Mouse (Mus musculus): ENCODE data around the gene Man2a1. TPM values are rescaled to one million over a fixed set of nuclear protein-coding genes. Genes with fewer than 3 reads are reported as not detected.

The Man2a1 gene
- polyA plus RNA-seq, 1 experiment from 2014 or later = 10.5 TPM

DNA sequence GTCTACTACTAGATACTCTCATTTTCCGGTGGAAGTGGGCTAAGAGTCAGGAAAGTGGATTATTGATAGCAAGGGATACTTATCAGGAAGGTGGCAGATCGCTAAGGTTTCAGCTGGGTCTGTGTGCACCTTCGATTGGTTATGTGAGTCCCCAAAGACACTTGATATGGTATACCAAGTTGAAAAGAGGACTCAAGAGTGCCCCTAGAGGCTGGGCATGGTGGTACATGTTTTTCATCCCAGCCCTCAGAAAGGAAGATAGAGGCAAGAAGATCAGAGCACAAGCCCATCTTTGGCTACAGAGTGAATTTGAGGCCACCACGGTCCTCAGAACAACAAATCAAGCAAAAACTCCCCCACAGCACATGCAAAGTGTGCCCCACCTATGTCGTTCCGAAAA lies 25.3 kb upstream of the Man2a1 start:
- Histone ChIP-seq H3K4me1 (ENCODE audit: control insufficient read depth, insufficient read depth, low read length) (0 out of 2 replicates have a peak, but pooled peaks cover 6% of the 10 kb centered on the region), H3K4me2 (ENCODE audit: low read depth, low read length) (no peak overlapping the region), H3K9ac (ENCODE audit: low read depth, low read length) (no peak overlapping the region), H3K27me3 (replicated peaks; ENCODE audit: control insufficient read depth, insufficient read depth, low read length) (no peaks in the 10 kb centered on the region), H3K9me3 (ENCODE audit: control insufficient read depth, low read length) (no peaks in the 10 kb centered on the region; the same call in 1 of the 2 replicates), H3K4me3 (ENCODE audit: low read depth, low read length) (no peak overlapping the region), H3K36me3 (ENCODE audit: control insufficient read depth, insufficient read depth, low read length) (no peaks in the 10 kb centered on the region), H3K27ac (replicated peaks; ENCODE audit: low read depth, low read length) (no peak overlapping the region)
- 67% methylated on average over 6 of the region's 6 CpGs for WGBS
- DNase-seq (ENCODE audit: low spot score) (no peak), ATAC-seq (ENCODE audit: low read depth) (no peak)

DNA sequence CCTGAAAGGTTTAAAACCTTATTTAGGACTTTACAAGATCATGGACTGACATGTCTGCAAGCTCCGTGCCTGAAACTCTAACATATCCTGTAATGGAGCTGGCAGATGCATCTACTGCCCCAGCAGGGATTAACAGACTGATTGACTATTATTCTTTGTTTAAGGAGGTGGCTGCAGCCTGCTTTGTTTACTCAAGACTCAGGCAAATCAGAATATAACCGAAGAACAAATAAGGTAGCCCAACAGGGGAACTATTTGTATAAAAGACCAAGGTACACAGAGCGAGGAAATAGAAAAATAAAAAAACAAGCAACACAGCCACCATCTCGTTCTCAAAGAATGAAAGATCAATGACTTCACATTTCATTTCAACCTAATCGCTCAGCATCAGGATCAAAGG lies 23.1 kb upstream of the Man2a1 start:
- Histone ChIP-seq H3K4me1 (ENCODE audit: control insufficient read depth, insufficient read depth, low read length) (0 out of 2 replicates have a peak, but pooled peaks cover 6% of the 10 kb centered on the region), H3K9ac (ENCODE audit: low read depth, low read length) (no peak overlapping the region), H3K4me2 (ENCODE audit: low read depth, low read length) (no peak overlapping the region), H3K36me3 (ENCODE audit: control insufficient read depth, insufficient read depth, low read length) (no peaks in the 10 kb centered on the region), H3K27ac (replicated peaks; ENCODE audit: low read depth, low read length) (no peak overlapping the region), H3K9me3 (ENCODE audit: control insufficient read depth, low read length) (no peaks in the 10 kb centered on the region), H3K27me3 (replicated peaks; ENCODE audit: control insufficient read depth, insufficient read depth, low read length) (no peaks in the 10 kb centered on the region), H3K4me3 (ENCODE audit: low read depth, low read length) (no peak overlapping the region)
- DNase-seq (ENCODE audit: low spot score) (no peak), ATAC-seq (ENCODE audit: low read depth) (no peak)
- 47% methylated on average over 5 of the region's 5 CpGs for WGBS

DNA sequence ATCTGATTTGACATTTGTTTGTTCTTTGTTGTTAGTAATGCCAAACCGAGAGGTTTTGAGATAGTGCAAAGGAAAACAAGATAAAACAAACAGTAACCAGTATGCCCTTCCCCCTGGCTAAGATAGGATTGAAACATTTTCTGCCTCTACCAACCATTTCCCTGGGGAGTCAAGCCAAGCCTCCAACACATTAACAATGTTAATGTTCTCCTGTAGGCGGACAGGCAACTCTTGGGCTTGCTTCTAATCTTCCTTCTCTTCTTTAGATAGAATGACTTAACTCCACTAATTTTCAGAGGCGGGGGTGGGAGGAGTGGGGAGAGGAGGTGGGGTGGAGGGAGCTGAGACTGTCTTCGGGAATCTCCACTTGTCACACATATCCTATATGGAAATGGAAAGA lies 22.2 kb upstream of the Man2a1 start:
- WGBS = 21% methylated on average over 4 of the region's 4 CpGs
- H3K36me3 ChIP-seq (ENCODE audit: control insufficient read depth, insufficient read depth, low read length) = no peaks in the 10 kb centered on the region
- H3K27ac ChIP-seq (replicated peaks; ENCODE audit: low read depth, low read length) = no peak overlapping the region
- 0 out of 2 replicates have a peak, but pooled peaks cover 6% of the 10 kb centered on the region for H3K4me1 ChIP-seq (ENCODE audit: control insufficient read depth, insufficient read depth, low read length)
- H3K9ac ChIP-seq (ENCODE audit: low read depth, low read length) = no peak overlapping the region
- no peak for ATAC-seq (ENCODE audit: low read depth)
- no peaks in the 10 kb centered on the region for H3K27me3 ChIP-seq (replicated peaks; ENCODE audit: control insufficient read depth, insufficient read depth, low read length)
- peak; percentile 35 for DNase-seq (ENCODE audit: low spot score)
- H3K9me3 ChIP-seq (ENCODE audit: control insufficient read depth, low read length) = no peaks in the 10 kb centered on the region
- no peak overlapping the region for H3K4me3 ChIP-seq (ENCODE audit: low read depth, low read length)
- H3K4me2 ChIP-seq (ENCODE audit: low read depth, low read length) = no peak overlapping the region

DNA sequence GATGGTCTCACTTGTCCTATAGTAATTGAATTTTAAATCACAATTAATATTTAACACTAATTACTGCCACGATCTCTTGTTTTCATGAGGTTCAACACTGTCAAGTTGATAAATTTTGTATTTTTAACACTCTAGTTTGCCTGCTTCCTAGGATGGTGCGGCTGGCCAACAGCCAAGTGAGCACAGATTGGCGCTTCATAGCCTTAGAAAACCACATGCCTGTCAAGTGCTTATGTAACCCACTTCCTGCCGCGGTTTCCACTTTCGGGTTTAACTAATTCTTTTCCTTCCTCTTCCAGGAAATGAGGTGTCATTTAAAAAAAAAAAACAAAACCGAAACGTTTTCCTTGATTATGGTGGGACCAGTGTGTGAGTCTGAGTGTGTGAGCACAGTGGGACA lies 20.8 kb upstream of the Man2a1 start:
- Histone ChIP-seq H3K9ac (ENCODE audit: low read depth, low read length) (no peak overlapping the region), H3K4me3 (ENCODE audit: low read depth, low read length) (no peak overlapping the region), H3K4me2 (ENCODE audit: low read depth, low read length) (no peak overlapping the region), H3K9me3 (ENCODE audit: control insufficient read depth, low read length) (no peaks in the 10 kb centered on the region), H3K27me3 (replicated peaks; ENCODE audit: control insufficient read depth, insufficient read depth, low read length) (no peaks in the 10 kb centered on the region), H3K4me1 (ENCODE audit: control insufficient read depth, insufficient read depth, low read length) (0 out of 2 replicates have a peak, but pooled peaks cover 6% of the 10 kb centered on the region), H3K27ac (replicated peaks; ENCODE audit: low read depth, low read length) (no peak overlapping the region), H3K36me3 (ENCODE audit: control insufficient read depth, insufficient read depth, low read length) (no peaks in the 10 kb centered on the region)
- no peak for ATAC-seq (ENCODE audit: low read depth)
- no peak for DNase-seq (ENCODE audit: low spot score)
- 67% methylated on average over 8 of the region's 8 CpGs for WGBS

DNA sequence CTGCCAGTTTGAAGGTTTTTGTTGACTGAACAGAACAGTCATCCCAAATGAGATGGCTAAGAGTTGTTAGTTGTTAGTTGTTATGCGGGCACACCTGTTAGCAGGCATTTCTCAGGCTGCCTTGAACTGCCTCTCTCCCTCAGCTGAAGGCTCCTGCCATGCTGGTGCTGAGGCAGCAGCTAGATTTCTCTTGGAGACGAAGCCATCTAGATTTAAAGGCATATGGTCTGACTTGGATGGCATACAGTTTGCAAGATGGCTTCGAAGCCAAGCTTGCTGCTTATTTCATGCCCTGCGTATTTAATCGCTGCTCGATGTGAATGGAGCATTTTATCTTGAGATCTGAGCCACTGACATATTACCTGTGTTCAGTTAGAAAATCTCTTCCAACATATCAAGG lies 19.4 kb upstream of the Man2a1 start:
- 0 out of 2 replicates have a peak, but pooled peaks cover 6% of the 10 kb centered on the region for H3K4me1 ChIP-seq (ENCODE audit: control insufficient read depth, insufficient read depth, low read length)
- ATAC-seq (ENCODE audit: low read depth) (no peak), DNase-seq (ENCODE audit: low spot score) (no peak)
- no peaks in the 10 kb centered on the region for H3K9me3 ChIP-seq (ENCODE audit: control insufficient read depth, low read length)
- no peak overlapping the region for H3K4me3 ChIP-seq (ENCODE audit: low read depth, low read length)
- no peak overlapping the region for H3K27ac ChIP-seq (replicated peaks; ENCODE audit: low read depth, low read length)
- WGBS = 90% methylated on average over 6 of the region's 6 CpGs
- no peaks in the 10 kb centered on the region for H3K27me3 ChIP-seq (replicated peaks; ENCODE audit: control insufficient read depth, insufficient read depth, low read length)
- H3K36me3 ChIP-seq (ENCODE audit: control insufficient read depth, insufficient read depth, low read length) = no peaks in the 10 kb centered on the region
- no peak overlapping the region for H3K9ac ChIP-seq (ENCODE audit: low read depth, low read length)
- no peak overlapping the region for H3K4me2 ChIP-seq (ENCODE audit: low read depth, low read length)

DNA sequence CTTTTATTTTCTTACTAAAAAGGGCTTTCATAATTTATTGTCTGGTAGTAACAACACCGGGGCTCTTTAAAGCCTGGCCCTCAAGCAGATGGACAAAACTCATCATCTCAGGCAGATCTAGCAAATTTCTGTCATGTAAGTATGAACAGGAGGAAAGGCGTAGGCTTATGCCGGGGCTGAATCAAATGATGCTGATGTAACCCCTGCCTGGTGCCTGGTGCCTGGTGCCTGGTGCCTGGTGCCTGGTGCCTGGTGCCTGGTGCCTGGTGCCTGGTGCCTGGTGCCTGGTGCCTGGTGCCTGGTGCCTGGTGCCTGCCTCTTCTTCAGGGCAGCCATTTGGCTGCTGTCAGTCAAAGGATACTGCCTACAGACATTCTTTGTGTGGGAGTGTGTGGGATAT lies 18.6 kb upstream of the Man2a1 start:
- no peak overlapping the region for H3K9ac ChIP-seq (ENCODE audit: low read depth, low read length)

DNA sequence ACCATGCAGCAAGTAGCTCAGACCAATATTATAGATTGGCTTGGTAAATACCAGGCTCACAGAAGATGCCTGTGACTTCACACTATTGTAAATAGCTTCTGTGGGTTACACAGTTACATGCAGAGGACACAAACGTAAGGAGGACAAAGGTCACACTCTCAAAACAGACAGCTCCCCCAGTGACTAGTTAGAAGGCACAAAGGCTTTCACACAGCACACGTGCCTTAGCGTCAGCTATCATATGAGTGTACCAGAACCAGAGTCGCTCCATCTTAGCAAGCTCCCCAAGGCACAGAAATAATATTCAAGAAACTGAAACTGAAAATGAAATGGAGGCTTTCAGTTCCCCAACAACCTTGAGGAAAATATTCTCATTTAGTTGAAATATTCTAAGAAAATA lies 10.1 kb upstream of the Man2a1 start:
- DNase-seq (ENCODE audit: low spot score) = no peak
- 48% methylated on average over 4 of the region's 4 CpGs for WGBS
- Histone ChIP-seq H3K27ac (replicated peaks; ENCODE audit: low read depth, low read length) (no peak overlapping the region), H3K4me2 (ENCODE audit: low read depth, low read length) (no peak overlapping the region), H3K4me3 (ENCODE audit: low read depth, low read length) (no peak overlapping the region), H3K36me3 (ENCODE audit: control insufficient read depth, insufficient read depth, low read length) (no peaks in the 10 kb centered on the region), H3K9ac (ENCODE audit: low read depth, low read length) (no peak overlapping the region), H3K4me1 (ENCODE audit: control insufficient read depth, insufficient read depth, low read length) (no peaks in the 10 kb centered on the region), H3K27me3 (replicated peaks; ENCODE audit: control insufficient read depth, insufficient read depth, low read length) (no peaks in the 10 kb centered on the region), H3K9me3 (ENCODE audit: control insufficient read depth, low read length) (no peaks in the 10 kb centered on the region)
- ATAC-seq (ENCODE audit: low read depth) = no peak

More for the DNA sequence above, 18.6 kb upstream of the Man2a1 start:
- H3K27me3 ChIP-seq (replicated peaks; ENCODE audit: control insufficient read depth, insufficient read depth, low read length) = no peaks in the 10 kb centered on the region
- ATAC-seq (ENCODE audit: low read depth) = no peak
- H3K4me1 ChIP-seq (ENCODE audit: control insufficient read depth, insufficient read depth, low read length) = 0 out of 2 replicates have a peak, but pooled peaks cover 6% of the 10 kb centered on the region
- H3K4me3 ChIP-seq (ENCODE audit: low read depth, low read length) = no peak overlapping the region
- H3K27ac ChIP-seq (replicated peaks; ENCODE audit: low read depth, low read length) = no peak overlapping the region
- no peak overlapping the region for H3K4me2 ChIP-seq (ENCODE audit: low read depth, low read length)
- DNase-seq (ENCODE audit: low spot score) = no peak
- no peaks in the 10 kb centered on the region for H3K36me3 ChIP-seq (ENCODE audit: control insufficient read depth, insufficient read depth, low read length)
- WGBS = 84% methylated on average over 3 of the region's 3 CpGs
- no peaks in the 10 kb centered on the region for H3K9me3 ChIP-seq (ENCODE audit: control insufficient read depth, low read length)

DNA sequence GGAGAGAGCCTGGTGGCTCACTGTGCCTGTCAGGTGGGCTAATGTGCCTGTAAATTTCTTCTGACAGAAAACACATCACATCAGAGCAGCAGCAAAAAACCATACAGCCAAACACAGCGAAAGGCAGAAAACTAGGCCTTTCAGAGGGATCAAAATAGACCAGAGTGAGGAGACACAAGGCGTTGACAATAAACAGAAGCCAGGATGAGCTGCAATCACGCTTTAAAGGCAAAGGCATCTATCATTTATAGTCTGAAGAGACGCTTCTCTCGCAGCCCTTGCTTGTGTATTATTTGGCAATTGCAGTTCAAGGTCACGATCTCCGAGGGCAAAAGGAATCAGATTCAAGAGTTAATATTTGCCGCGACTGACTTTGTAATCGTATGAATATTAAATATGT lies 9.2 kb upstream of the Man2a1 start:
- Histone ChIP-seq H3K9me3 (ENCODE audit: control insufficient read depth, low read length) (no peaks in the 10 kb centered on the region), H3K9ac (ENCODE audit: low read depth, low read length) (no peak overlapping the region), H3K4me2 (ENCODE audit: low read depth, low read length) (no peak overlapping the region), H3K4me3 (ENCODE audit: low read depth, low read length) (no peak overlapping the region), H3K27me3 (replicated peaks; ENCODE audit: control insufficient read depth, insufficient read depth, low read length) (no peaks in the 10 kb centered on the region), H3K36me3 (ENCODE audit: control insufficient read depth, insufficient read depth, low read length) (no peaks in the 10 kb centered on the region), H3K4me1 (ENCODE audit: control insufficient read depth, insufficient read depth, low read length) (no peaks in the 10 kb centered on the region), H3K27ac (replicated peaks; ENCODE audit: low read depth, low read length) (no peak overlapping the region)
- DNase-seq (ENCODE audit: low spot score) = no peak
- WGBS = 84% methylated on average over 10 of the region's 10 CpGs
- no peak for ATAC-seq (ENCODE audit: low read depth)

DNA sequence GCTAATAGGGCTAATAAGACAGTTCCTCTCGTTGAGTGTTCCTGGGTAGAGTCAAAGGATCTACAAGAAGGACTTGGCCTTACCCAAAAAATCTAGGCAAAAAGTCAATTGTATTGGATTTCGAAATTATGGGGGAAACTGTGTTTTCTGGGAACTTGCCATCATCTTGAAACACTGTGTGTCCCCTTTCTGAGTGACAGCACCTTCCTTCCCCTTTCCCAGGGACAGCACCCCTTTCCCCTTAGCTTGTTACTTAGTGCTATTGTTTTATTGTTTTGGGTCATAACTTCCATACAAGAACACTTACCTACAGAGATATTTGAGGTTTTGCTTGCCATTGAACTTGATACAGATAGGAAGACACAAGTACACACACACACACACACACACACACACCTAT lies 8.2 kb upstream of the Man2a1 start:
- Histone ChIP-seq H3K27ac (replicated peaks; ENCODE audit: low read depth, low read length) (no peak overlapping the region), H3K27me3 (replicated peaks; ENCODE audit: control insufficient read depth, insufficient read depth, low read length) (no peaks in the 10 kb centered on the region), H3K9ac (ENCODE audit: low read depth, low read length) (no peak overlapping the region), H3K4me2 (ENCODE audit: low read depth, low read length) (no peak overlapping the region), H3K4me3 (ENCODE audit: low read depth, low read length) (no peak overlapping the region), H3K4me1 (ENCODE audit: control insufficient read depth, insufficient read depth, low read length) (no peaks in the 10 kb centered on the region), H3K9me3 (ENCODE audit: control insufficient read depth, low read length) (no peaks in the 10 kb centered on the region), H3K36me3 (ENCODE audit: control insufficient read depth, insufficient read depth, low read length) (no peaks in the 10 kb centered on the region)
- no peak for DNase-seq (ENCODE audit: low spot score)
- no peak for ATAC-seq (ENCODE audit: low read depth)
- WGBS = 77% methylated on average over 2 of the region's 2 CpGs
